Comparison of ENCODE assay signal across 25 mouse cellular contexts in genomic region chr16:12753181-12753580, GRCm38 (mm10).
DNase-seq lines count a peak whose midpoint lies in the region; ATAC-seq and TF ChIP-seq lines count a peak whose summit lies in the region.
"Had no signal": no experiment of that assay in that cellular context is flagged by ENCODE, and none has a peak within 500 bp of the region (broad histone marks: within the 10 kb centered on the region; RNA-seq: fewer than 3 reads in every experiment).

No protein-coding gene starts in this region.

- no peak for TF ChIP-seq CTCF in kidney, adult 2 months (conservative IDR thresholded peaks at IDR 0.05; ENCODE audit: insufficient read depth, insufficient read length, low read depth, low read length)

- H3K9me3 ChIP-seq in intestine, embryonic 16.5 days (ENCODE audit: control insufficient read depth, low read length), result no peaks in the 10 kb centered on the region
- H3K9me3 ChIP-seq in intestine, embryonic 15.5 days, result no peaks in the 10 kb centered on the region
- H3K9me3 ChIP-seq in kidney, embryonic 16.5 days (ENCODE audit: low read length), result no peaks in the 10 kb centered on the region
- H3K9me3 ChIP-seq: G1E; heart, embryonic 10.5 days; hindbrain, embryonic 10.5 days had no signal

- no peak for TF ChIP-seq POLR2A in kidney, adult 2 months (IDR thresholded peaks at IDR 0.05; ENCODE audit: low read depth, low read length)

- no peak overlapping the region for H3K9ac ChIP-seq in intestine, embryonic 16.5 days (ENCODE audit: low read depth, low read length)
- no peak overlapping the region for H3K9ac ChIP-seq in intestine, embryonic 15.5 days
- H3K9ac ChIP-seq in kidney, embryonic 16.5 days (replicated peaks; ENCODE audit: low read length), result no peak overlapping the region
- H3K9ac ChIP-seq: forebrain, postnatal 0 days; hindbrain, embryonic 14.5 days had no signal

- peak; percentile 75 for DNase-seq in kidney, adult 2 months
- peak; percentile 71 for DNase-seq in kidney, adult 9 months
- DNase-seq in kidney, postnatal 25 days, result peak; percentile 12 to 47
- no peak for DNase-seq in ovary, postnatal 36 days (ENCODE audit: low spot score)
- no peak for DNase-seq in lung, postnatal 14 days
- DNase-seq: adrenal gland, postnatal 10 days; adrenal gland, postnatal 36 days; B cell, adult 2 months; cerebellum, adult 18-20 months; cerebellum, adult 9-10 months; cerebellum, postnatal 14 days; forebrain, postnatal 0 days; gastrocnemius, postnatal 25 days; heart, adult 2 months; heart, postnatal 36 days had no signal

- H3K27ac ChIP-seq in intestine, embryonic 16.5 days (ENCODE audit: low read length), result no peak overlapping the region
- H3K27ac ChIP-seq in intestine, embryonic 15.5 days, result no peak overlapping the region
- peak overlapping the region; percentile 81; the same call in 1 of the 2 replicates for H3K27ac ChIP-seq in kidney, adult 2 months (ENCODE audit: insufficient read depth, low read depth, low read length)
- H3K27ac ChIP-seq in kidney, embryonic 16.5 days (ENCODE audit: low read length), result no peak overlapping the region
- H3K27ac ChIP-seq: heart, adult 2 months; heart, embryonic 10.5 days; hindbrain, embryonic 10.5 days; hindbrain, embryonic 14.5 days; hindbrain, postnatal 0 days had no signal

- no peak overlapping the region for H3K4me2 ChIP-seq in intestine, embryonic 16.5 days (ENCODE audit: low read depth, low read length)
- no peak overlapping the region for H3K4me2 ChIP-seq in intestine, embryonic 15.5 days (replicated peaks)
- H3K4me2 ChIP-seq in kidney, embryonic 16.5 days (replicated peaks; ENCODE audit: low read depth, low read length), result no peak overlapping the region
- H3K4me2 ChIP-seq: hindbrain, embryonic 14.5 days had no signal

- no peaks in the 10 kb centered on the region for H3K4me1 ChIP-seq in intestine, embryonic 16.5 days (ENCODE audit: control insufficient read depth, insufficient read depth, low read length)
- H3K4me1 ChIP-seq in intestine, embryonic 15.5 days (replicated peaks), result no peaks in the 10 kb centered on the region
- H3K4me1 ChIP-seq in kidney, adult 2 months (ENCODE audit: control insufficient read depth, insufficient read depth, low read length), result peaks cover 2% of the 10 kb centered on the region; the same call in 1 of the 2 replicates
- no peaks in the 10 kb centered on the region for H3K4me1 ChIP-seq in kidney, embryonic 16.5 days (ENCODE audit: insufficient read depth, low read length)
- H3K4me1 ChIP-seq: heart, embryonic 10.5 days; hindbrain, embryonic 10.5 days had no signal

- H3K36me3 ChIP-seq in intestine, embryonic 16.5 days (ENCODE audit: control insufficient read depth, insufficient read depth, low read length), result no peaks in the 10 kb centered on the region
- H3K36me3 ChIP-seq in intestine, embryonic 15.5 days, result no peaks in the 10 kb centered on the region
- no peaks in the 10 kb centered on the region for H3K36me3 ChIP-seq in kidney, adult 2 months (ENCODE audit: control insufficient read depth, insufficient read depth, low read length)
- H3K36me3 ChIP-seq in kidney, embryonic 16.5 days (ENCODE audit: insufficient read depth, low read length), result no peaks in the 10 kb centered on the region
- H3K36me3 ChIP-seq: G1E; heart, embryonic 10.5 days; hindbrain, embryonic 10.5 days had no signal

- peak; percentile 82 for ATAC-seq in intestine, embryonic 16.5 days
- no peak for ATAC-seq in intestine, embryonic 15.5 days
- no peak for ATAC-seq in kidney, embryonic 16.5 days (ENCODE audit: low FRiP score, low TSS enrichment)
- ATAC-seq: forebrain, embryonic 14.5 days; forebrain, postnatal 0 days; hindbrain, postnatal 0 days; Patski had no signal

- no peaks in the 10 kb centered on the region for H3K27me3 ChIP-seq in intestine, embryonic 16.5 days (replicated peaks; ENCODE audit: control insufficient read depth, insufficient read depth, low read length)
- H3K27me3 ChIP-seq in intestine, embryonic 15.5 days (replicated peaks), result no peaks in the 10 kb centered on the region
- H3K27me3 ChIP-seq in kidney, adult 2 months (replicated peaks; ENCODE audit: control insufficient read depth, insufficient read depth, low read length), result no peaks in the 10 kb centered on the region
- H3K27me3 ChIP-seq in kidney, embryonic 16.5 days (ENCODE audit: insufficient read depth, low read length), result no peaks in the 10 kb centered on the region

- WGBS in intestine, embryonic 16.5 days, result 84% methylated on average over 3 of the region's 3 CpGs
- 84% methylated on average over 3 of the region's 3 CpGs for WGBS in intestine, embryonic 15.5 days
- 69% methylated on average over 3 of the region's 3 CpGs for WGBS in kidney, adult 2 months
- WGBS in kidney, embryonic 16.5 days, result 83% methylated on average over 3 of the region's 3 CpGs

- H3K4me3 ChIP-seq in intestine, embryonic 16.5 days (ENCODE audit: low read length), result no peak overlapping the region
- H3K4me3 ChIP-seq in intestine, embryonic 15.5 days (replicated peaks), result no peak overlapping the region
- no peak overlapping the region for H3K4me3 ChIP-seq in kidney, adult 2 months (ENCODE audit: insufficient read depth, low read depth, low read length)
- H3K4me3 ChIP-seq in kidney, embryonic 16.5 days (ENCODE audit: low read length), result no peak overlapping the region
- H3K4me3 ChIP-seq: heart, adult 2 months; heart, embryonic 10.5 days; hindbrain, embryonic 10.5 days had no signal

Comparison
In these comparisons a context has a peak if more than half of its experiments do, and no peak if none do; other contexts are left out.
1. DNase-seq: peak in kidney, adult 2 months (single experiment), kidney, adult 9 months (single experiment) and kidney, postnatal 25 days (2 of 2); none in ovary, postnatal 36 days (single experiment) and lung, postnatal 14 days (single experiment).